Comparison of ENCODE assay signal across 8 mouse cellular contexts in the genomic region with DNA sequence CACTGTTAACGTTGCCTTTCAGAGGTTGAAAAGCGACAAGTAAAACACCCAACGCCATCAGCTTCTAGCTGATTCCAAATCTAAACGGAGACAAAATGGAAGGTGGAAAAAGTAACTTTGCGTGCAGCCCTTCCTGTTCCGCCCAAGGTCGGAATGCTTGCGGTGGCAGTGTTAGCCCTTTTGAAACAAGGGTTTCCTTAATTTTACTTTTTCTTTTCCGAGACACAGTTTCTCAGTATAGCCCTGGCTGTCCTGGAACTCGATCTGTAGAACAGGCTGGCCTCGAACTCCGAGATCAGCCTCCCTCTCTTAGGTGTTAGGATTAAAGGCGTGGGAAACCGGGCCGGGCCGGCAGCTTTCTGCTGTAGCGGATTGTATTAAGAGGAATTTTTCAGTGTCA. TPM values are rescaled to one million over a fixed set of nuclear protein-coding genes. Genes with fewer than 3 reads are reported as not detected.
DNase-seq lines count a peak whose midpoint lies in the region; ATAC-seq and TF ChIP-seq lines count a peak whose summit lies in the region.

No protein-coding gene starts in this region.

- in situ Hi-C loops in CH12.LX (cut with MboI; ENCODE audit: low pct_ligation_motif_present, low pct_unique_long_range_greater_than_20kb, low sequenced_read_pairs): no loop called here

- ATAC-seq in hindbrain, embryonic 14.5 days (ENCODE audit: low FRiP score): peak; percentile 24; the same call in 1 of the 2 replicates
- no peak; the same call in 1 of the 2 replicates for ATAC-seq in midbrain, embryonic 11.5 days (ENCODE audit: low FRiP score)

- intact Hi-C loops in heart, adult 2 months (cut with DNase I): loop anchor here (5.0 kb wide), 2 partner anchors 46 to 96 kb away; a partner anchor contains a TSS
- intact Hi-C loops in left cerebral cortex, postnatal 25 days (cut with DNase I): no loop called here

- peak overlapping the region; percentile 29; the same call in 1 of the 2 replicates for H3K4me2 ChIP-seq in CH12.LX (ENCODE audit: insufficient read depth, low read depth, poor library complexity, severe bottlenecking)
- H3K4me2 ChIP-seq in hindbrain, embryonic 14.5 days (replicated peaks): peak overlapping the region; percentile 68
- H3K4me2 ChIP-seq in midbrain, embryonic 11.5 days: peak overlapping the region; percentile 47

- peak in 1 of 2 experiments; percentile 36 for DNase-seq in heart, adult 2 months
- DNase-seq in heart, adult 11 months: no peak
- DNase-seq in CH12.LX (ENCODE audit: extremely low read depth): peak; percentile 66
- DNase-seq in hindbrain, embryonic 14.5 days (ENCODE audit: low spot score): no peak
- DNase-seq in left cerebral cortex, postnatal 25 days (ENCODE audit: low spot score in 2 of 2): peak; percentile 13 to 33
- no peak for DNase-seq in midbrain, embryonic 11.5 days (ENCODE audit: low spot score, missing footprints)
- DNase-seq in ovary, adult 18-20 months (ENCODE audit: low spot score): no peak

- TF ChIP-seq RAD21 in CH12.LX (IDR thresholded peaks at IDR 0.05; ENCODE audit: low read depth, low read length): no peak

- H3K4me3 ChIP-seq in heart, adult 2 months: peak overlapping the region; percentile 97
- H3K4me3 ChIP-seq in CH12.LX (replicated peaks in 1 of 3; ENCODE audit: low read depth in 2 of 3, low read length in 2 of 3, poor library complexity in 1 of 3): peak overlapping the region; percentile 65 to 99 (median 77)
- peak overlapping the region; percentile 95 for H3K4me3 ChIP-seq in cortical plate, adult 2 months (ENCODE audit: insufficient read depth, low read length)
- H3K4me3 ChIP-seq in hindbrain, embryonic 14.5 days (replicated peaks; ENCODE audit: low read length): peak overlapping the region; percentile 51
- H3K4me3 ChIP-seq in midbrain, embryonic 11.5 days (ENCODE audit: low read depth, low read length): peak overlapping the region; percentile 71

- H3K27me3 ChIP-seq in heart, adult 2 months (ENCODE audit: control insufficient read depth, insufficient read depth, low read length): no peaks in the 10 kb centered on the region
- H3K27me3 ChIP-seq in CH12.LX (replicated peaks): no peaks in the 10 kb centered on the region
- H3K27me3 ChIP-seq in hindbrain, embryonic 14.5 days (ENCODE audit: control insufficient read depth, insufficient read depth, low read length): no peaks in the 10 kb centered on the region
- no peaks in the 10 kb centered on the region for H3K27me3 ChIP-seq in midbrain, embryonic 11.5 days (ENCODE audit: control insufficient read depth, insufficient read depth, low read length)

- peak overlapping the region; percentile 96 for H3K27ac ChIP-seq in heart, adult 2 months
- peak overlapping the region; percentile 43 for H3K27ac ChIP-seq in CH12.LX (ENCODE audit: insufficient read depth, low read depth)
- H3K27ac ChIP-seq in cortical plate, adult 2 months (ENCODE audit: insufficient read depth, low read length): peak overlapping the region; percentile 62
- H3K27ac ChIP-seq in hindbrain, embryonic 14.5 days: peak overlapping the region; percentile 85
- peak overlapping the region; percentile 50 for H3K27ac ChIP-seq in midbrain, embryonic 11.5 days (ENCODE audit: low read depth, low read length)

- no peak for TF ChIP-seq POLR2A in heart, adult 2 months (IDR thresholded peaks at IDR 0.05; ENCODE audit: insufficient read depth, low read depth, low read length)
- no peak for TF ChIP-seq POLR2A in CH12.LX (IDR thresholded peaks at IDR 0.05; ENCODE audit: low read depth, low read length)
- no peak for TF ChIP-seq POLR2A in cortical plate, adult 2 months (IDR thresholded peaks at IDR 0.05; ENCODE audit: extremely low read depth, insufficient read depth, low read length)

- WGBS in heart, adult 2 months: 1% methylated on average over 17 of the region's 17 CpGs
- WGBS in hindbrain, embryonic 14.5 days: under 1% methylated on average over 17 of the region's 17 CpGs
- WGBS in midbrain, embryonic 11.5 days: under 1% methylated on average over 17 of the region's 17 CpGs

- TF ChIP-seq CTCF in heart, adult 2 months (IDR thresholded peaks at IDR 0.05): no peak
- TF ChIP-seq CTCF in CH12.LX (conservative IDR thresholded peaks at IDR 0.05 in 1 of 2, IDR thresholded peaks at IDR 0.05 in 1 of 2; ENCODE audit: low read depth in 2 of 2, low read length in 2 of 2): no peak
- no peak for TF ChIP-seq CTCF in cortical plate, adult 2 months (IDR thresholded peaks at IDR 0.05; ENCODE audit: extremely low read depth, insufficient read depth, low read length)

- no peaks in the 10 kb centered on the region for H3K36me3 ChIP-seq in heart, adult 2 months (ENCODE audit: control insufficient read depth, insufficient read depth, low read length)
- peaks cover 0 to 12% of the 10 kb centered on the region in 2 experiments for H3K36me3 ChIP-seq in CH12.LX (replicated peaks in 1 of 2; ENCODE audit: control insufficient read depth in 1 of 2, insufficient read depth in 1 of 2, low read length in 1 of 2)
- no peaks in the 10 kb centered on the region for H3K36me3 ChIP-seq in hindbrain, embryonic 14.5 days (replicated peaks; ENCODE audit: control insufficient read depth, insufficient read depth)
- H3K36me3 ChIP-seq in midbrain, embryonic 11.5 days (ENCODE audit: control insufficient read depth, insufficient read depth, low read length): no peaks in the 10 kb centered on the region

- H3K9ac ChIP-seq in heart, adult 2 months (ENCODE audit: low read depth, low read length): peak overlapping the region; percentile 62
- H3K9ac ChIP-seq in CH12.LX (ENCODE audit: insufficient read depth, low read depth): peak overlapping the region; percentile 93
- peak overlapping the region; percentile 68 for H3K9ac ChIP-seq in hindbrain, embryonic 14.5 days
- peak overlapping the region; percentile 86 for H3K9ac ChIP-seq in midbrain, embryonic 11.5 days (ENCODE audit: low read length)

- peaks cover 2% of the 10 kb centered on the region; the same call in 1 of the 2 replicates for H3K79me2 ChIP-seq in heart, adult 2 months (replicated peaks; ENCODE audit: control insufficient read depth, insufficient read depth, low read length)
- H3K79me2 ChIP-seq in CH12.LX (replicated peaks; ENCODE audit: control insufficient read depth, extremely low read depth, insufficient read depth, poor library complexity, severe bottlenecking): peaks cover 38% of the 10 kb centered on the region

- no peaks in the 10 kb centered on the region for H3K9me3 ChIP-seq in CH12.LX (replicated peaks; ENCODE audit: low read length)
- no peaks in the 10 kb centered on the region for H3K9me3 ChIP-seq in hindbrain, embryonic 14.5 days (ENCODE audit: control insufficient read depth, low read length)
- H3K9me3 ChIP-seq in midbrain, embryonic 11.5 days (ENCODE audit: control insufficient read depth, low read length): no peaks in the 10 kb centered on the region

- dilution Hi-C loops in CH12.LX (cut with MboI; ENCODE audit: extremely low pct_ligation_motif_present, extremely low pct_unique_long_range_greater_than_20kb, low sequenced_read_pairs): no loop called here

- TF ChIP-seq EP300 in heart, adult 2 months (IDR thresholded peaks at IDR 0.05; ENCODE audit: insufficient read depth, low read depth, low read length): no peak
- no peak for TF ChIP-seq EP300 in CH12.LX (IDR thresholded peaks at IDR 0.05; ENCODE audit: low read length)

- H3K4me1 ChIP-seq in heart, adult 2 months (ENCODE audit: control insufficient read depth, insufficient read depth, low read length): peaks cover 1% of the 10 kb centered on the region
- H3K4me1 ChIP-seq in CH12.LX (ENCODE audit: control insufficient read depth in 1 of 2, insufficient read depth in 2 of 2): peaks cover 0 to 20% of the 10 kb centered on the region in 2 experiments
- no peaks in the 10 kb centered on the region; the same call in 1 of the 2 replicates for H3K4me1 ChIP-seq in cortical plate, adult 2 months (ENCODE audit: control insufficient read depth, insufficient read depth, low read length)
- H3K4me1 ChIP-seq in hindbrain, embryonic 14.5 days (replicated peaks; ENCODE audit: control insufficient read depth, insufficient read depth, low read length): peaks cover 14% of the 10 kb centered on the region
- H3K4me1 ChIP-seq in midbrain, embryonic 11.5 days (ENCODE audit: control insufficient read depth, insufficient read depth, low read length): peaks cover 2% of the 10 kb centered on the region; the same call in 1 of the 2 replicates

TF ChIP-seq in CH12.LX, 34 proteins besides CTCF, POLR2A, EP300 and RAD21 (continues in another document):
- TF ChIP-seq PAX5 (IDR thresholded peaks at IDR 0.05; ENCODE audit: low read length) (no peak), JUN (IDR thresholded peaks at IDR 0.05; ENCODE audit: insufficient read depth, low read depth, low read length) (no peak), MXI1 (IDR thresholded peaks at IDR 0.05; ENCODE audit: low read depth, low read length) (peak; percentile 10; the same call in 1 of the 2 replicates), ZC3H11A (IDR thresholded peaks at IDR 0.05; ENCODE audit: low read depth, low read length) (no peak), ELF1 (IDR thresholded peaks at IDR 0.05; ENCODE audit: low read depth, low read length) (peak; percentile 17; the same call in 1 of the 2 replicates), BHLHE40 (IDR thresholded peaks at IDR 0.05; ENCODE audit: low read depth, low read length) (no peak), E2F4 (IDR thresholded peaks at IDR 0.05; ENCODE audit: insufficient replicate concordance, low read depth, low read length) (no peak), ZKSCAN1 (IDR thresholded peaks at IDR 0.05; ENCODE audit: borderline replicate concordance, low read depth, low read length) (no peak)

RNA-seq across cellular contexts. Expression of a gene that starts 0.5 kb away (rescaled TPM):
- 10 to 100 TPM; 32.1 to 34.3 TPM for total RNA-seq in heart, adult 2 months (2021)
- 22.7 and 25.6 TPM in 2 replicates for polyA plus RNA-seq in heart, adult 2 months (2012; rRNA removed)
- total RNA-seq in CH12.LX (2012; rRNA removed) (71.8 and 96.8 TPM in 2 replicates), CH12.LX (2014; rRNA removed) (117 and 128 TPM in 2 replicates)
- polyA plus RNA-seq in CH12.LX (2012; ENCODE audit: insufficient read length, low read depth): 88.9 and 93.2 TPM in 2 replicates
- polyA plus RNA-seq in cortical plate, adult 2 months (2012; rRNA removed): 26.7 and 34.0 TPM in 2 replicates
- polyA plus RNA-seq in hindbrain, embryonic 14.5 days (2014; fragmentation: Nextera tagmentation; extraction: Ambion mirVana): 154 and 167 TPM in 2 replicates
- 10 to 100 TPM; 47.9 to 50.1 TPM for total RNA-seq in left cerebral cortex, postnatal 25 days (2021)
- 127 and 134 TPM in 2 replicates for polyA plus RNA-seq in midbrain, embryonic 11.5 days (2014; fragmentation: Nextera tagmentation; extraction: Ambion mirVana)

RNA-seq across cellular contexts. Expression of a gene that starts 46.5 kb away (rescaled TPM):
- 10 to 100 TPM; 30.2 to 35.7 TPM for total RNA-seq in heart, adult 2 months (2021)
- 6.0 and 9.2 TPM in 2 replicates for polyA plus RNA-seq in heart, adult 2 months (2012; rRNA removed)
- total RNA-seq in CH12.LX (2012; rRNA removed) (82.7 and 129 TPM in 2 replicates), CH12.LX (2014; rRNA removed) (279 and 281 TPM in 2 replicates)
- 151 and 155 TPM in 2 replicates for polyA plus RNA-seq in CH12.LX (2012; ENCODE audit: insufficient read length, low read depth)
- 13.5 and 13.7 TPM in 2 replicates for polyA plus RNA-seq in cortical plate, adult 2 months (2012; rRNA removed)
- polyA plus RNA-seq in hindbrain, embryonic 14.5 days (2014; fragmentation: Nextera tagmentation; extraction: Ambion mirVana): 49.7 and 51.0 TPM in 2 replicates
- total RNA-seq in left cerebral cortex, postnatal 25 days (2021): 10 to 100 TPM; 23.8 to 26.0 TPM
- polyA plus RNA-seq in midbrain, embryonic 11.5 days (2014; fragmentation: Nextera tagmentation; extraction: Ambion mirVana): 99.4 and 106 TPM in 2 replicates

Comparison
In these comparisons a context has a peak if more than half of its experiments do, and no peak if none do; other contexts are left out.
1. DNase-seq: peak in CH12.LX (single experiment) and left cerebral cortex, postnatal 25 days (2 of 2); none in heart, adult 11 months (single experiment), hindbrain, embryonic 14.5 days (single experiment), midbrain, embryonic 11.5 days (single experiment) and ovary, adult 18-20 months (single experiment).
2. H3K27ac ChIP-seq: peak in every context shown above with its lines; median percentile 96 in heart, adult 2 months; 85 in hindbrain, embryonic 14.5 days; 62 in cortical plate, adult 2 months; 50 in midbrain, embryonic 11.5 days; 43 in CH12.LX.
3. Peak in every context shown above with its lines, with median percentiles within 50 percentile points of each other: H3K4me3 ChIP-seq, H3K9ac ChIP-seq and H3K4me2 ChIP-seq.